Mouse (Mus musculus) intestine, embryonic 16.5 days (tissue): ENCODE results near the gene Clec4e. TPM values are rescaled to one million over a fixed set of nuclear protein-coding genes. Genes with fewer than 3 reads are reported as not detected.

Experiments
- ATAC-seq: fragments of 200-750 bp; cut with Nextera tagmentation; 2 replicates; pipeline ENCODE4 v1.8.0; 2017; ENCODE audit warnings: moderate TSS enrichment, moderate library complexity
- H3K27ac ChIP-seq: fragments of 300-500 bp; sonication (generic); 2 replicates; pipeline ENCODE4 v1.5.1; 2014; ENCODE audit warnings: mild to moderate bottlenecking, low read length
- H3K27me3 ChIP-seq: fragments of 300-500 bp; sonication (generic); replicated peaks from 2 replicates; pipeline ENCODE4 v1.6.1; 2014; ENCODE audit warnings: low read length, control low read depth, mixed read lengths; ENCODE audit not compliant: control insufficient read depth, insufficient read depth
- H3K36me3 ChIP-seq: fragments of 300-500 bp; sonication (generic); 2 replicates; pipeline ENCODE4 v1.6.1; 2014; ENCODE audit warnings: low read length, control low read depth; ENCODE audit not compliant: control insufficient read depth, insufficient read depth
- H3K4me1 ChIP-seq: fragments of 300-500 bp; sonication (generic); 2 replicates; pipeline ENCODE4 v1.6.1; 2014; ENCODE audit warnings: low read length, control low read depth, mixed read lengths; ENCODE audit not compliant: control insufficient read depth, insufficient read depth
- H3K4me2 ChIP-seq: fragments of 300-500 bp; sonication (generic); 2 replicates; pipeline ENCODE4 v1.6.1; 2014; ENCODE audit warnings: low read depth, low read length, control low read depth
- H3K4me3 ChIP-seq: fragments of 300-500 bp; sonication (generic); 2 replicates; pipeline ENCODE4 v1.5.1; 2014; ENCODE audit warnings: mild to moderate bottlenecking, low read length
- H3K9ac ChIP-seq: fragments of 300-500 bp; sonication (generic); 2 replicates; pipeline ENCODE4 v1.6.1; 2014; ENCODE audit warnings: low read depth, low read length
- H3K9me3 ChIP-seq: fragments of 300-500 bp; sonication (generic); 2 replicates; pipeline ENCODE4 v1.6.1; 2016; ENCODE audit warnings: low read length, control low read depth; ENCODE audit not compliant: control insufficient read depth
- WGBS: fragments of 180-500 bp; shearing (Covaris S2); extraction: QIAGEN DNeasy Blood & Tissue Kit; methylation state at CpG from one replicate; pipeline ENCODE4 v1.1.7; 2014; 5-methylcytosine and 5-hydroxymethylcytosine counted together
- polyA plus RNA-seq: library from polyadenylated mRNA; unstranded; fragments of >200 nt; fragmentation: Nextera tagmentation; extraction: Ambion mirVana; gene quantifications from 2 replicates; pipeline ENCODE4 v1.2.1, GENCODE M21; 2015

The Clec4e gene
- polyA plus RNA-seq, 1 experiment from 2014 or later, result 0.13 TPM

DNA sequence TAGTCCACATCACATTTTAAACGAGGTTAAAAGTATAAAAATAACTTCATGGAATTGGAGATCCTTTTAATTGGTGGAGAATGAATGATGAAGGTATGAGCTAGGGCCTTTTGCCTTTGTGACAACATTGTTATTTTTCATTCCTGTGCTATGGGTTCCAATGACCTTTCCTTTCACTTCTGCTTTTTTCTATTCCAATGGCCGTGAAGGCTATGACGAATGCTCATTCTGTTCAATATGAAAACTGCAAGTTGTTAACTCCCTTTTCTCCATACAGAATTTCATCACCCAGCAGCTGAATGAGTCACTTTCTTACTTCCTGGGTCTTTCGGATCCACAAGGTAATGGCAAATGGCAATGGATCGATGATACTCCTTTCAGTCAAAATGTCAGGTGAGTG is 45.5 kb downstream of the Clec4e start:
- Histone ChIP-seq H3K4me1 (no peaks in the 10 kb centered on the region), H3K4me3 (no peak overlapping the region), H3K9ac (no peak overlapping the region), H3K36me3 (no peaks in the 10 kb centered on the region), H3K27ac (no peak overlapping the region), H3K9me3 (no peaks in the 10 kb centered on the region), H3K4me2 (no peak overlapping the region), H3K27me3 (no peaks in the 10 kb centered on the region)
- 82% methylated on average over 5 of the region's 5 CpGs for WGBS
- no peak for ATAC-seq

DNA sequence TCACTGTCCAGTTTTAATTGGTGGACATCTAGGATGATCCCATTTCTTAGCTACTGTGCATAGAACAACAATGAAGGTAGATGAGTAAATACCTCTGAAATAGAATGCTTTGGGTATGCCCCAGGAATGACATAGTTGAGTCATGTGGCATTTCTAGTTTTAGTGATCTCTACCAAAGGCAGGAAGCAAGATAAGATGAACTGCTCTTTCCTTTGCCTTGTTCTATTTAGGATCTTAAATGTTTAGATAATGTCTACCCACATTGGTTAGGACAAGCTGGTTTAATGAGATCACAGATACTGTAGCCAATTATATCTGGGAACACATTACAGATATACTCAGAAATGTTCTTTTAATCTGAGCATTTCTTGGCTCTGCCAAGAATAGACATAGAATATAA is 52.1 kb downstream of the Clec4e start:
- H3K9me3 ChIP-seq, result no peaks in the 10 kb centered on the region
- no peaks in the 10 kb centered on the region for H3K27me3 ChIP-seq
- ATAC-seq, result no peak
- H3K27ac ChIP-seq, result no peak overlapping the region
- H3K36me3 ChIP-seq, result no peaks in the 10 kb centered on the region
- H3K4me3 ChIP-seq, result no peak overlapping the region
- H3K4me1 ChIP-seq, result no peaks in the 10 kb centered on the region
- H3K4me2 ChIP-seq, result no peak overlapping the region
- no peak overlapping the region for H3K9ac ChIP-seq

Other genes with a start within 250 kb of the Clec4e start
- gene Clec4b1, start 239.9 kb downstream of the Clec4e start, polyA plus RNA-seq, result not detected in 2 replicates
- 5.8 and 6.3 TPM in 2 replicates for gene Clec4a2, start 183.4 kb downstream of the Clec4e start, polyA plus RNA-seq
- not detected in 2 replicates for gene Clec4b2, start 117.0 kb downstream of the Clec4e start, polyA plus RNA-seq
- 3.4 and 5.1 TPM in 2 replicates for gene Clec4n, start 60.0 kb downstream of the Clec4e start, polyA plus RNA-seq
- gene Clec4d, start 27.8 kb downstream of the Clec4e start, polyA plus RNA-seq, result 0.17 and 0.20 TPM in 2 replicates
- not detected in 2 replicates for gene Vmn2r19, start 18.5 kb upstream of the Clec4e start, polyA plus RNA-seq
- not detected in 2 replicates for gene Vmn2r20, start 128.2 kb upstream of the Clec4e start, polyA plus RNA-seq
- not detected in 2 replicates for gene Vmn2r21, start 243.5 kb upstream of the Clec4e start, polyA plus RNA-seq